Mouse (Mus musculus) right cerebral cortex, postnatal 25 days (tissue): ENCODE results near the gene Olah.

ENCODE experiments used
- DNase-seq: peaks from one replicate; pipeline ENCODE4 v3.0.0; 2022

Olah gene

GRCm38 (mm10) chr2:3348919-3349318, 48.1 kb downstream of the Olah start:
- no peak for DNase-seq

- no peak for DNase-seq
These were observed 48.6 kb downstream of the Olah start for GRCm38 (mm10) chr2:3348422-3348821.

GRCm38 (mm10) chr2:3335611-3336301, 61.3 kb downstream of the Olah start, which contains the start of gene Acbd7:
Gene Acbd7 (plus strand): TSS chr2:3336168.
- peak; percentile 69 for DNase-seq

GRCm38 (mm10) chr2:3333761-3334160, 63.2 kb downstream of the Olah start:
- DNase-seq = no peak

- DNase-seq = peak; percentile 99
These were observed 64.3 kb downstream of the Olah start, which contains the start of gene Rpp38 for GRCm38 (mm10) chr2:3332484-3333242. Gene Rpp38 (minus strand): TSS chr2:3332643.

GRCm38 (mm10) chr2:3332056-3332455, 65.0 kb downstream of the Olah start:
- DNase-seq = no peak

- DNase-seq = peak; percentile 8
These were observed 65.8 kb downstream of the Olah start for GRCm38 (mm10) chr2:3331071-3331703.

- no peak for DNase-seq
These were observed 69.7 kb downstream of the Olah start for GRCm38 (mm10) chr2:3327351-3327750.

GRCm38 (mm10) chr2:3326547-3326946, 70.5 kb downstream of the Olah start:
- DNase-seq = no peak

GRCm38 (mm10) chr2:3324381-3325130, 72.5 kb downstream of the Olah start:
- no peak for DNase-seq

- DNase-seq = no peak
These were observed 73.9 kb downstream of the Olah start for GRCm38 (mm10) chr2:3323132-3323531.

GRCm38 (mm10) chr2:3305426-3306025, 91.5 kb downstream of the Olah start:
- DNase-seq = no peak

GRCm38 (mm10) chr2:3295826-3296225, 101.2 kb downstream of the Olah start:
- no peak for DNase-seq

- no peak for DNase-seq
These were observed 104.8 kb downstream of the Olah start for GRCm38 (mm10) chr2:3292170-3292569.
